Mouse (Mus musculus): ENCODE results near the gene Cdiptos. TPM values are rescaled to one million over a fixed set of nuclear protein-coding genes. Genes with fewer than 3 reads are reported as not detected.
A peak's percentile ranks its signal among the peaks of the same experiment; 100 is the strongest.

Gene Cdiptos
- polyA plus RNA-seq, 1 experiment from 2014 or later: 1.6 TPM

GRCm38 (mm10) chr7:126961095-126961494 is 14.8 kb downstream of the Cdiptos start:
- Histone ChIP-seq H3K4me2 (replicated peaks; ENCODE audit: low read depth, low read length) (no peak overlapping the region), H3K4me1 (ENCODE audit: insufficient read depth, low read length) (no peaks in the 10 kb centered on the region), H3K9ac (replicated peaks; ENCODE audit: low read length) (no peak overlapping the region), H3K27ac (ENCODE audit: low read length) (no peak overlapping the region), H3K27me3 (ENCODE audit: insufficient read depth, low read length) (peaks cover 14% of the 10 kb centered on the region), H3K4me3 (ENCODE audit: low read length) (no peak overlapping the region), H3K36me3 (ENCODE audit: insufficient read depth, low read length) (no peaks in the 10 kb centered on the region), H3K9me3 (ENCODE audit: low read length) (no peaks in the 10 kb centered on the region)
- WGBS: 84% methylated on average over 5 of the region's 5 CpGs
- ATAC-seq (ENCODE audit: low FRiP score, low TSS enrichment): no peak

GRCm38 (mm10) chr7:126959780-126960179 is 16.1 kb downstream of the Cdiptos start:
- no peaks in the 10 kb centered on the region for H3K9me3 ChIP-seq (ENCODE audit: low read length)
- no peak overlapping the region for H3K27ac ChIP-seq (ENCODE audit: low read length)
- H3K4me2 ChIP-seq (replicated peaks; ENCODE audit: low read depth, low read length): no peak overlapping the region
- no peak for ATAC-seq (ENCODE audit: low FRiP score, low TSS enrichment)
- no peaks in the 10 kb centered on the region for H3K36me3 ChIP-seq (ENCODE audit: insufficient read depth, low read length)
- no peak overlapping the region for H3K9ac ChIP-seq (replicated peaks; ENCODE audit: low read length)
- H3K27me3 ChIP-seq (ENCODE audit: insufficient read depth, low read length): peaks cover 14% of the 10 kb centered on the region
- H3K4me3 ChIP-seq (ENCODE audit: low read length): no peak overlapping the region
- 57% methylated on average over 9 of the region's 9 CpGs for WGBS
- H3K4me1 ChIP-seq (ENCODE audit: insufficient read depth, low read length): no peaks in the 10 kb centered on the region

GRCm38 (mm10) chr7:126955125-126955524 is 20.8 kb downstream of the Cdiptos start:
- H3K27me3 ChIP-seq (ENCODE audit: insufficient read depth, low read length): peaks cover 22% of the 10 kb centered on the region
- no peak overlapping the region for H3K9ac ChIP-seq (replicated peaks; ENCODE audit: low read length)
- H3K4me1 ChIP-seq (ENCODE audit: insufficient read depth, low read length): peaks cover 3% of the 10 kb centered on the region; the same call in 1 of the 2 replicates
- no peak overlapping the region for H3K27ac ChIP-seq (ENCODE audit: low read length)
- WGBS: 66% methylated on average over 3 of the region's 3 CpGs
- H3K9me3 ChIP-seq (ENCODE audit: low read length): no peaks in the 10 kb centered on the region
- ATAC-seq (ENCODE audit: low FRiP score, low TSS enrichment): no peak
- no peak overlapping the region for H3K4me2 ChIP-seq (replicated peaks; ENCODE audit: low read depth, low read length)
- H3K4me3 ChIP-seq (ENCODE audit: low read length): no peak overlapping the region
- no peaks in the 10 kb centered on the region for H3K36me3 ChIP-seq (ENCODE audit: insufficient read depth, low read length)

GRCm38 (mm10) chr7:126952646-126953045 is 23.3 kb downstream of the Cdiptos start:
- Histone ChIP-seq H3K9ac (replicated peaks; ENCODE audit: low read length) (no peak overlapping the region), H3K36me3 (ENCODE audit: insufficient read depth, low read length) (no peaks in the 10 kb centered on the region), H3K4me1 (ENCODE audit: insufficient read depth, low read length) (peaks cover 8% of the 10 kb centered on the region), H3K27ac (ENCODE audit: low read length) (no peak overlapping the region), H3K4me2 (replicated peaks; ENCODE audit: low read depth, low read length) (no peak overlapping the region), H3K4me3 (ENCODE audit: low read length) (no peak overlapping the region), H3K9me3 (ENCODE audit: low read length) (no peaks in the 10 kb centered on the region), H3K27me3 (ENCODE audit: insufficient read depth, low read length) (peaks cover 23% of the 10 kb centered on the region)
- ATAC-seq (ENCODE audit: low FRiP score, low TSS enrichment): no peak
- 0% methylated on average over 8 of the region's 8 CpGs for WGBS

- no peak overlapping the region for H3K4me2 ChIP-seq (replicated peaks; ENCODE audit: low read depth, low read length)
- no peaks in the 10 kb centered on the region for H3K36me3 ChIP-seq (ENCODE audit: insufficient read depth, low read length)
- no peak overlapping the region for H3K9ac ChIP-seq (replicated peaks; ENCODE audit: low read length)
- no peaks in the 10 kb centered on the region for H3K9me3 ChIP-seq (ENCODE audit: low read length)
- H3K4me1 ChIP-seq (ENCODE audit: insufficient read depth, low read length): peaks cover 8% of the 10 kb centered on the region
- 29% methylated on average over 4 of the region's 4 CpGs for WGBS
- no peak overlapping the region for H3K27ac ChIP-seq (ENCODE audit: low read length)
- no peak for ATAC-seq (ENCODE audit: low FRiP score, low TSS enrichment)
- peaks cover 23% of the 10 kb centered on the region for H3K27me3 ChIP-seq (ENCODE audit: insufficient read depth, low read length)
- H3K4me3 ChIP-seq (ENCODE audit: low read length): no peak overlapping the region
Observed at GRCm38 (mm10) chr7:126951741-126952140, 24.2 kb downstream of the Cdiptos start.

- 7% methylated on average over 26 of the region's 26 CpGs for WGBS
- Histone ChIP-seq H3K4me3 (ENCODE audit: low read length) (peak overlapping the region; percentile 54), H3K4me2 (replicated peaks; ENCODE audit: low read depth, low read length) (peak overlapping the region; percentile 99), H3K36me3 (ENCODE audit: insufficient read depth, low read length) (no peaks in the 10 kb centered on the region), H3K9ac (replicated peaks; ENCODE audit: low read length) (no peak overlapping the region), H3K27me3 (ENCODE audit: insufficient read depth, low read length) (peaks cover 23% of the 10 kb centered on the region), H3K9me3 (ENCODE audit: low read length) (no peaks in the 10 kb centered on the region), H3K4me1 (ENCODE audit: insufficient read depth, low read length) (peaks cover 8% of the 10 kb centered on the region), H3K27ac (ENCODE audit: low read length) (no peak overlapping the region)
- no peak for ATAC-seq (ENCODE audit: low FRiP score, low TSS enrichment)
Observed at GRCm38 (mm10) chr7:126950647-126951615, 25.0 kb downstream of the Cdiptos start.

- Histone ChIP-seq H3K9ac (replicated peaks; ENCODE audit: low read length) (peak within 1 kb of the TSS; percentile 46; the same call in 1 of the 2 replicates), H3K27ac (ENCODE audit: low read length) (no peak within 1 kb of the TSS), H3K9me3 (ENCODE audit: low read length) (no peaks in the 10 kb centered on the region), H3K27me3 (ENCODE audit: insufficient read depth, low read length) (peaks cover 23% of the 10 kb centered on the region), H3K4me2 (replicated peaks; ENCODE audit: low read depth, low read length) (peak within 1 kb of the TSS; percentile 99), H3K36me3 (ENCODE audit: insufficient read depth, low read length) (no peaks in the 10 kb centered on the region), H3K4me1 (ENCODE audit: insufficient read depth, low read length) (peaks cover 8% of the 10 kb centered on the region), H3K4me3 (ENCODE audit: low read length) (peak within 1 kb of the TSS; percentile 54)
- peak; percentile 95 for ATAC-seq (ENCODE audit: low FRiP score, low TSS enrichment)
- WGBS: under 1% methylated on average over 42 of the region's 42 CpGs
Observed at GRCm38 (mm10) chr7:126949793-126950646, 25.9 kb downstream of the Cdiptos start, which contains the start of gene Sez6l2. Gene Sez6l2 (plus strand): TSS chr7:126950563.

- no peak within 1 kb of the TSS for H3K27ac ChIP-seq (ENCODE audit: low read length)
- peak within 1 kb of the TSS; percentile 54 for H3K4me3 ChIP-seq (ENCODE audit: low read length)
- no peaks in the 10 kb centered on the region for H3K9me3 ChIP-seq (ENCODE audit: low read length)
- H3K9ac ChIP-seq (replicated peaks; ENCODE audit: low read length): peak within 1 kb of the TSS; percentile 46; the same call in 1 of the 2 replicates
- WGBS: 1% methylated on average over 21 of the region's 21 CpGs
- ATAC-seq (ENCODE audit: low FRiP score, low TSS enrichment): 0 out of 2 replicates have a peak, but pooled peaks have one; percentile 1
- peak within 1 kb of the TSS; percentile 99 for H3K4me2 ChIP-seq (replicated peaks; ENCODE audit: low read depth, low read length)
- peaks cover 23% of the 10 kb centered on the region for H3K27me3 ChIP-seq (ENCODE audit: insufficient read depth, low read length)
- peaks cover 8% of the 10 kb centered on the region for H3K4me1 ChIP-seq (ENCODE audit: insufficient read depth, low read length)
- H3K36me3 ChIP-seq (ENCODE audit: insufficient read depth, low read length): no peaks in the 10 kb centered on the region
Observed at GRCm38 (mm10) chr7:126949403-126949792, 26.5 kb downstream of the Cdiptos start, which contains the start of gene Asphd1. Gene Asphd1 (minus strand): TSS chr7:126949582.

- Histone ChIP-seq H3K9ac (replicated peaks; ENCODE audit: low read length) (no peak overlapping the region), H3K9me3 (ENCODE audit: low read length) (no peaks in the 10 kb centered on the region), H3K27me3 (ENCODE audit: insufficient read depth, low read length) (peaks cover 23% of the 10 kb centered on the region), H3K4me2 (replicated peaks; ENCODE audit: low read depth, low read length) (no peak overlapping the region), H3K36me3 (ENCODE audit: insufficient read depth, low read length) (no peaks in the 10 kb centered on the region), H3K27ac (ENCODE audit: low read length) (no peak overlapping the region), H3K4me1 (ENCODE audit: insufficient read depth, low read length) (peaks cover 8% of the 10 kb centered on the region), H3K4me3 (ENCODE audit: low read length) (no peak overlapping the region)
- no peak for ATAC-seq (ENCODE audit: low FRiP score, low TSS enrichment)
- WGBS: 75% methylated on average over 10 of the region's 10 CpGs
Observed at GRCm38 (mm10) chr7:126948626-126949025, 27.3 kb downstream of the Cdiptos start.

Measured in kidney, embryonic 16.5 days (tissue).